Mouse (Mus musculus) bone marrow macrophage, adult 2 months (primary cell): ENCODE measurements around the gene Kcnmb1. TPM values are rescaled to one million over a fixed set of nuclear protein-coding genes. Genes with fewer than 3 reads are reported as not detected.
A peak's percentile ranks its signal among the peaks of the same experiment; 100 is the strongest.

Source experiments
- H3K27ac ChIP-seq: 2 replicates; pipeline ENCODE4 v1.5.1; 2012; ENCODE audit warnings: low read depth, low read length; ENCODE audit not compliant: insufficient read depth
- H3K4me1 ChIP-seq: 2 replicates; pipeline ENCODE4 v1.6.1; 2012; ENCODE audit warnings: low read length; ENCODE audit not compliant: control insufficient read depth, insufficient read depth
- H3K4me3 ChIP-seq: 2 replicates; pipeline ENCODE4 v1.5.1; 2012; ENCODE audit warnings: mild to moderate bottlenecking, low read length, moderate library complexity; ENCODE audit not compliant: insufficient read depth
- CTCF ChIP-seq: IDR thresholded peaks from 2 replicates; pipeline ENCODE4 v1.5.1; 2012; ENCODE audit warnings: low read depth, mild to moderate bottlenecking, low read length, moderate library complexity
- POLR2A ChIP-seq: IDR thresholded peaks from 2 replicates; pipeline ENCODE4 v1.6.1; 2012; ENCODE audit warnings: mild to moderate bottlenecking, low read depth, low read length, borderline replicate concordance
- polyA plus RNA-seq: library from polyadenylated mRNA; stranded (reverse); fragments of >200 nt; gene quantifications from 2 replicates; pipeline ENCODE4 v1.2.4, GENCODE M21; 2012; ENCODE audit not compliant: missing spikeins, insufficient read depth, insufficient read length

The Kcnmb1 gene
- not detected in 2 replicates for polyA plus RNA-seq

GRCm38 (mm10) chr11:33962688-33963407, at the start of gene Kcnmb1:
Gene Kcnmb1 (plus strand): TSS chr11:33963013.
- no peak within 1 kb of the TSS for H3K27ac ChIP-seq
- TF ChIP-seq CTCF, result no peak
- no peak within 1 kb of the TSS for H3K4me3 ChIP-seq
- H3K4me1 ChIP-seq, result peaks cover 6% of the 10 kb centered on the region

- no peak for TF ChIP-seq CTCF
- no peak for TF ChIP-seq POLR2A
- Histone ChIP-seq H3K27ac (no peak overlapping the region), H3K4me3 (no peak overlapping the region), H3K4me1 (no peaks in the 10 kb centered on the region)
These were observed 49.8 kb upstream of the Kcnmb1 start for GRCm38 (mm10) chr11:33913061-33913460.

- no peaks in the 10 kb centered on the region for H3K4me1 ChIP-seq
- H3K27ac ChIP-seq, result no peak overlapping the region
- TF ChIP-seq POLR2A (no peak), CTCF (no peak)
- no peak overlapping the region for H3K4me3 ChIP-seq
These were observed 48.6 kb upstream of the Kcnmb1 start for GRCm38 (mm10) chr11:33914216-33914615.

- Histone ChIP-seq H3K4me3 (no peak overlapping the region), H3K4me1 (no peaks in the 10 kb centered on the region), H3K27ac (no peak overlapping the region)
- peak; percentile 99 for TF ChIP-seq CTCF
- TF ChIP-seq POLR2A, result no peak
These were observed 45.2 kb upstream of the Kcnmb1 start for GRCm38 (mm10) chr11:33917574-33917973.

- no peaks in the 10 kb centered on the region for H3K4me1 ChIP-seq
- TF ChIP-seq POLR2A, result no peak
These were observed 44.4 kb upstream of the Kcnmb1 start for GRCm38 (mm10) chr11:33918424-33918823.

GRCm38 (mm10) chr11:33919826-33920225, 43.0 kb upstream of the Kcnmb1 start:
- Histone ChIP-seq H3K27ac (no peak overlapping the region), H3K4me3 (no peak overlapping the region), H3K4me1 (no peaks in the 10 kb centered on the region)
- no peak for TF ChIP-seq CTCF
- TF ChIP-seq POLR2A, result no peak

More at GRCm38 (mm10) chr11:33918424-33918823, 44.4 kb upstream of the Kcnmb1 start:
- Histone ChIP-seq H3K4me3 (no peak overlapping the region), H3K27ac (no peak overlapping the region)

GRCm38 (mm10) chr11:33921451-33921850, 41.4 kb upstream of the Kcnmb1 start:
- TF ChIP-seq POLR2A (no peak), CTCF (no peak)
- no peak overlapping the region for H3K4me3 ChIP-seq
- no peaks in the 10 kb centered on the region for H3K4me1 ChIP-seq
- H3K27ac ChIP-seq, result no peak overlapping the region

- TF ChIP-seq CTCF (no peak), POLR2A (no peak)
These were observed 39.8 kb upstream of the Kcnmb1 start for GRCm38 (mm10) chr11:33923031-33923430.

GRCm38 (mm10) chr11:33925778-33926177, 37.0 kb upstream of the Kcnmb1 start:
- TF ChIP-seq CTCF (no peak), POLR2A (no peak)
- H3K27ac ChIP-seq, result no peak overlapping the region
- H3K4me3 ChIP-seq, result no peak overlapping the region
- no peaks in the 10 kb centered on the region for H3K4me1 ChIP-seq

More at GRCm38 (mm10) chr11:33923031-33923430, 39.8 kb upstream of the Kcnmb1 start:
- Histone ChIP-seq H3K27ac (no peak overlapping the region), H3K4me1 (no peaks in the 10 kb centered on the region), H3K4me3 (no peak overlapping the region)

GRCm38 (mm10) chr11:33926551-33926950, 36.3 kb upstream of the Kcnmb1 start:
- TF ChIP-seq CTCF, result no peak
- TF ChIP-seq POLR2A, result no peak
- Histone ChIP-seq H3K27ac (no peak overlapping the region), H3K4me3 (no peak overlapping the region), H3K4me1 (peaks cover 3% of the 10 kb centered on the region; the same call in 1 of the 2 replicates)
